Mouse (Mus musculus): ENCODE data around the gene Mrpl48.

The Mrpl48 gene

GRCm38 (mm10) chr7:100589816-100590215, 18.3 kb downstream of the Mrpl48 start:
- in situ Hi-C loops (cut with MboI, MseI) = loop anchor here (5.0 kb wide), 1 partner anchor 53 kb away; the partner anchor contains the start of gene Coa4

- in situ Hi-C loops (cut with MboI, MseI) = no loop called here
Observed at GRCm38 (mm10) chr7:100582727-100583236, 25.3 kb downstream of the Mrpl48 start.

GRCm38 (mm10) chr7:100582235-100582634, 25.9 kb downstream of the Mrpl48 start:
- in situ Hi-C loops (cut with MboI, MseI) = no loop called here

- in situ Hi-C loops (cut with MboI, MseI) = loop anchor here (5.0 kb wide), 1 partner anchor 89 kb away; no protein-coding TSS in a partner anchor
Observed at GRCm38 (mm10) chr7:100578794-100579193, 29.3 kb downstream of the Mrpl48 start.

GRCm38 (mm10) chr7:100572704-100573103, 35.4 kb downstream of the Mrpl48 start:
- in situ Hi-C loops (cut with MboI, MseI) = no loop called here

- in situ Hi-C loops (cut with MboI, MseI) = no loop called here
Observed at GRCm38 (mm10) chr7:100572061-100572460, 36.0 kb downstream of the Mrpl48 start.

- in situ Hi-C loops (cut with MboI, MseI) = no loop called here
Observed at GRCm38 (mm10) chr7:100570930-100571715, 37.0 kb downstream of the Mrpl48 start.

GRCm38 (mm10) chr7:100569907-100570306, 38.2 kb downstream of the Mrpl48 start:
- in situ Hi-C loops (cut with MboI, MseI) = loop anchor here (5.0 kb wide), 1 partner anchor 77 kb away; no protein-coding TSS in a partner anchor

GRCm38 (mm10) chr7:100567238-100567637, 40.9 kb downstream of the Mrpl48 start:
- in situ Hi-C loops (cut with MboI, MseI) = loop anchor here (5.0 kb wide), 1 partner anchor 80 kb away; no protein-coding TSS in a partner anchor

- in situ Hi-C loops (cut with MboI, MseI) = no loop called here
Observed at GRCm38 (mm10) chr7:100561861-100562587, 46.1 kb downstream of the Mrpl48 start.

GRCm38 (mm10) chr7:100559331-100559730, 48.8 kb downstream of the Mrpl48 start:
- in situ Hi-C loops (cut with MboI, MseI) = no loop called here

- in situ Hi-C loops (cut with MboI, MseI) = no loop called here
Observed at GRCm38 (mm10) chr7:100557241-100557640, 50.9 kb downstream of the Mrpl48 start.

GRCm38 (mm10) chr7:100555431-100555951, 52.6 kb downstream of the Mrpl48 start:
- in situ Hi-C loops (cut with MboI, MseI) = no loop called here

GRCm38 (mm10) chr7:100554939-100555338, 53.2 kb downstream of the Mrpl48 start:
- in situ Hi-C loops (cut with MboI, MseI) = no loop called here

- in situ Hi-C loops (cut with MboI, MseI) = no loop called here
Observed at GRCm38 (mm10) chr7:100550338-100551007, 57.6 kb downstream of the Mrpl48 start.

- in situ Hi-C loops (cut with MboI, MseI) = no loop called here
Observed at GRCm38 (mm10) chr7:100549796-100550195, 58.3 kb downstream of the Mrpl48 start.

GRCm38 (mm10) chr7:100547631-100548030, 60.5 kb downstream of the Mrpl48 start:
- in situ Hi-C loops (cut with MboI, MseI) = no loop called here

- in situ Hi-C loops (cut with MboI, MseI) = no loop called here
Observed at GRCm38 (mm10) chr7:100544437-100544836, 63.7 kb downstream of the Mrpl48 start.

GRCm38 (mm10) chr7:100539516-100539915, 68.6 kb downstream of the Mrpl48 start:
- in situ Hi-C loops (cut with MboI, MseI) = loop anchor here (5.0 kb wide), 1 partner anchor 48 kb away; no protein-coding TSS in a partner anchor

- in situ Hi-C loops (cut with MboI, MseI) = loop anchor here (5.0 kb wide), 1 partner anchor 50 kb away; no protein-coding TSS in a partner anchor
Observed at GRCm38 (mm10) chr7:100537519-100537902, 70.6 kb downstream of the Mrpl48 start.

- in situ Hi-C loops (cut with MboI, MseI) = loop anchor here (5.0 kb wide), 1 partner anchor 50 kb away; no protein-coding TSS in a partner anchor
Observed at GRCm38 (mm10) chr7:100536804-100537518, 71.1 kb downstream of the Mrpl48 start, which contains the start of gene Coa4. Gene Coa4, plus strand, starts transcription at chr7:100537071.

Measured in regulatory T cell (primary cell).